Mouse (Mus musculus) embryonic fibroblast, embryonic 13.5 days (primary cell): ENCODE measurements around the gene Arhgap23.

ENCODE experiments used
- CTCF ChIP-seq: IDR thresholded peaks from 2 replicates; pipeline ENCODE4 v1.5.1; 2011; ENCODE audit warnings: mild to moderate bottlenecking, control low read depth, low read length, moderate library complexity, borderline replicate concordance; ENCODE audit not compliant: insufficient read depth
- POLR2A ChIP-seq: IDR thresholded peaks from 2 replicates; pipeline ENCODE4 v1.6.1; 2011; ENCODE audit warnings: low read depth, mild to moderate bottlenecking, control low read depth, low read length, moderate library complexity

- no peak for TF ChIP-seq CTCF
- no peak; the same call in 1 of the 2 replicates for TF ChIP-seq POLR2A
Measured at GRCm38 (mm10) chr11:97440441-97440881, 25.1 kb downstream of the Arhgap23 start.
